Mouse (Mus musculus) lung, embryonic 15.5 days (tissue): Measurements from ENCODE around the gene Gpr87. TPM values are rescaled to one million over a fixed set of nuclear protein-coding genes. Genes with fewer than 3 reads are reported as not detected.

ENCODE experiments used
- ATAC-seq: fragments of 200-750 bp; cut with Nextera tagmentation; 2 replicates; pipeline ENCODE4 v1.8.0; 2017; ENCODE audit warnings: moderate number of reproducible peaks, borderline replicate concordance; ENCODE audit not compliant: low FRiP score, low TSS enrichment; ENCODE audit errors: extremely low read depth
- H3K27ac ChIP-seq: fragments of 300-500 bp; sonication (generic); 2 replicates; pipeline ENCODE4 v1.5.1; 2015; ENCODE audit warnings: moderate library complexity, mild to moderate bottlenecking, inconsistent platforms
- H3K27me3 ChIP-seq: fragments of 300-500 bp; sonication (generic); 2 replicates; pipeline ENCODE4 v1.6.1; 2015; ENCODE audit warnings: inconsistent platforms
- H3K36me3 ChIP-seq: fragments of 300-500 bp; sonication (generic); 2 replicates; pipeline ENCODE4 v1.6.1; 2015; ENCODE audit warnings: inconsistent platforms
- H3K4me1 ChIP-seq: fragments of 300-500 bp; sonication (generic); 2 replicates; pipeline ENCODE4 v1.6.1; 2015; ENCODE audit warnings: inconsistent platforms
- H3K4me2 ChIP-seq: fragments of 300-500 bp; sonication (generic); 2 replicates; pipeline ENCODE4 v1.6.1; 2015; ENCODE audit warnings: inconsistent platforms, mild to moderate bottlenecking, moderate library complexity
- H3K4me3 ChIP-seq: fragments of 300-500 bp; sonication (generic); 2 replicates; pipeline ENCODE4 v1.5.1; 2015; ENCODE audit warnings: mild to moderate bottlenecking, inconsistent platforms
- H3K9ac ChIP-seq: fragments of 300-500 bp; sonication (generic); 2 replicates; pipeline ENCODE4 v1.6.1; 2015; ENCODE audit warnings: inconsistent platforms
- H3K9me3 ChIP-seq: fragments of 300-500 bp; sonication (generic); 2 replicates; pipeline ENCODE4 v1.6.1; 2016; ENCODE audit warnings: inconsistent platforms
- WGBS: fragments of 180-500 bp; shearing (Covaris S2); methylation state at CpG from one replicate; pipeline ENCODE4 v1.1.7; 2015; 5-methylcytosine and 5-hydroxymethylcytosine counted together
- polyA plus RNA-seq: library from polyadenylated mRNA; unstranded; fragments of >200 nt; fragmentation: Nextera tagmentation; extraction: Ambion mirVana; gene quantifications from 2 replicates; pipeline ENCODE4 v1.2.1, GENCODE M21; 2015

Gpr87 gene
- polyA plus RNA-seq, 1 experiment from 2014 or later: 0.29 TPM

DNA sequence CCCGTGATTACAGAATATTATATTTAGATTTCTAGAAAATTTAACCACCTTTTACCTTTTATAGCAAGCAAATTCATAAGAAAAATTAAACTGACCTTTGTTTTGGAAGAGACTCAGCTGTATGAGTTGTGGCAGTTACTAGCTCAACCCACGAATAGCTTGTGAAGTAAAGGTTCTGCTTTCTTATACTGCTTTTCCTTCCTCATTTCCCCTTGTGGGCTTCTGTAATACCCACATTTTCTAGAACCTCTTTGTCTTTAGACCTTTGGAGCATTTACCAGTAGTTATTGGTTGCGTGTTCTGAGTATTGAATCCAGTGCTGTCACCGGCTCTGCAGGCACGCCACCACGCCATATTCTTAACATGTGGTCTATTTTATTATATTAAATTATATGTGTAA is 15.8 kb upstream of the Gpr87 start, which contains the start of gene P2ry13:
TSS of gene P2ry13 (minus strand) at position 156 of the 400 bp plus-strand sequence.
- Histone ChIP-seq H3K4me3 (no peak within 1 kb of the TSS), H3K9me3 (no peaks in the 10 kb centered on the region), H3K36me3 (no peaks in the 10 kb centered on the region), H3K9ac (no peak within 1 kb of the TSS), H3K4me2 (no peak within 1 kb of the TSS), H3K27ac (no peak within 1 kb of the TSS), H3K27me3 (no peaks in the 10 kb centered on the region), H3K4me1 (peaks cover 3% of the 10 kb centered on the region; the same call in 1 of the 2 replicates)
- no peak for ATAC-seq
- 86% methylated on average over 6 of the region's 6 CpGs for WGBS

DNA sequence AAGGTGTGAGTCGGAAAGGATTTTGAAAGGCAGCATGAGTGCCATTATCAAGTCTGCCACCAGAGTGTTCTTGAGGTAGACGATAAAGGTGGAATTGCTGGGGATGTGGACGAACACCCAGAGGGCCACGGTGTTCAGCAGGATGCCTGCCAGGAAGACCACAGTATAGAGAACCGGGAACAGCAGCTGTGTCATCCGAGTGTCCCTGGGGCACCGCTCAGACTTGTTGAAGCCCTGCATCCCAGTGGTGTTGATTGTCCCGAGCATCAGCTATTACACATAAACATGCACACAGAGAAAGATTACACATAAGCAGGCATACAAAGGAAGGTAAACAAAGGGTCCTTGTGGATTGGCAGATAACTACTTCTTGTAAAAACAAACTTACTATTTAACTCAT is 15.2 kb upstream of the Gpr87 start:
- WGBS: 57% methylated on average over 8 of the region's 8 CpGs
- no peaks in the 10 kb centered on the region for H3K27me3 ChIP-seq
- no peak for ATAC-seq

DNA sequence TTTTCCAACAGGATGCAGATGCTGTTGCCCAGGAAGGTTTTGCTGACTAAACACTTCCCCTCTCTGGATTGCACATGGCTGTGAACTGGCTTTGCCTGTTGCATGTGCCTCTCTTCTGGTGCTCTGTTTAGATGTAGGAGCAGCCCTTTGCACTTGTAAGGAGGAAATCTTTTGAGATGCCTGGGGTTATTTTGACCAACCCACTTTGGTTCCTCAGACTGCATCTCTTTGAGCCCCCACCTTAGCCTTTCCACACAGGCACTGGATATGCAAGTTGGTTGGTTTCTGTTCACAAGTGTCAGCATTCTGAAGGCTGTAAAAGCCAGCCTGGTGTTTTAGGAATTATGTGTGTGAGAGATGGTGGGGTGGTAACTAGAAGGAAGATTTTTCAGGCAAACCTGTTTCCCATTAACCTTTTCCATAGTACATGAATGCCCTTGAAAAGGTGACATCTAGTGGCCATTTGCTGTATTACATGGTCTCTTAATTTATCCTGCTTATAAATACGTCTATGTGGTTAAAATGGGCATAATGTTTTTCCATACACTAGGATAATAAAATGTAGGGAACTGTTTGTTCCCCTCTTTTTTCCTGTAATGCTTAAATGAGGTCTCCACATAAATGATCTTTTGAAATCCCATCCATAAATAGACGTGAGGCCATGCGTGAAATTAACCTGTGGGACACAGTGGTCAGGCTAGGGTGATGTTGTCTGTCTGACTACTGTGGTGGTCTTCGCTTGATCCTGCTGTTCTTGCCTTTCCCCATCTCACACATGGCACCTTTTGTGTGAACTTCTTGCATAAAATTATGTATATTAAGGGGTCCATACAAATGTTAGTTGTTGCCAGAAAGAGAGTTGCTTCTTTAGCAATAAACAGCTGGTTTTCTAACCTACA is 14.0 kb upstream of the Gpr87 start:
- Histone ChIP-seq H3K36me3 (no peaks in the 10 kb centered on the region), H3K27me3 (no peaks in the 10 kb centered on the region), H3K4me1 (peaks cover 20% of the 10 kb centered on the region), H3K4me3 (no peak overlapping the region), H3K9ac (no peak overlapping the region), H3K4me2 (no peak overlapping the region), H3K9me3 (no peaks in the 10 kb centered on the region), H3K27ac (no peak overlapping the region)
- WGBS: 60% methylated on average over 4 of the region's 4 CpGs
- peak; percentile 27; the same call in 1 of the 2 replicates for ATAC-seq

More for the DNA sequence above, 15.2 kb upstream of the Gpr87 start:
- Histone ChIP-seq H3K4me2 (no peak overlapping the region), H3K27ac (no peak overlapping the region), H3K4me1 (peaks cover 9% of the 10 kb centered on the region), H3K36me3 (no peaks in the 10 kb centered on the region), H3K9ac (no peak overlapping the region), H3K9me3 (no peaks in the 10 kb centered on the region), H3K4me3 (no peak overlapping the region)

DNA sequence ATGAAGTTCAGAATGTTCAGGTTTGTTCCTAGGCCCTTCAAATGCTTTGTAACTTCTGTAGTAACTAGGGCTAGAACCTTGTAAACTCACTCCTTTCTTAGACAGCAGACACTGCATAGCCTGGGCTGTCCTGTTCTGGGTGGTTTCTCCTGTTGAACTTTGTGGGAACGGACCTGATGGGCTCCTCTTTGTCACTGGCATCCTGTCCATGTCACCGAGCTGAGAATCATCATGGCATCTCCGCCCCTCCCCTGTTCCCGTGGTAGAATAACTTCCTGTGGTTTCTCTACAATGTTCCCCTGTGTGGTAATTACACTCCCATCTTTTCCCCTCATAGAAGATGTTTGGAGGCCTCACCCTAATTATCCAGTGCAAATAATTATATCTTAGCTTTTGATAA is 11.0 kb upstream of the Gpr87 start:
- Histone ChIP-seq H3K27ac (no peak overlapping the region), H3K9ac (no peak overlapping the region), H3K36me3 (no peaks in the 10 kb centered on the region), H3K4me2 (no peak overlapping the region), H3K9me3 (no peaks in the 10 kb centered on the region), H3K27me3 (no peaks in the 10 kb centered on the region), H3K4me1 (peaks cover 21% of the 10 kb centered on the region), H3K4me3 (no peak overlapping the region)
- ATAC-seq: no peak
- 79% methylated on average over 4 of the region's 4 CpGs for WGBS

DNA sequence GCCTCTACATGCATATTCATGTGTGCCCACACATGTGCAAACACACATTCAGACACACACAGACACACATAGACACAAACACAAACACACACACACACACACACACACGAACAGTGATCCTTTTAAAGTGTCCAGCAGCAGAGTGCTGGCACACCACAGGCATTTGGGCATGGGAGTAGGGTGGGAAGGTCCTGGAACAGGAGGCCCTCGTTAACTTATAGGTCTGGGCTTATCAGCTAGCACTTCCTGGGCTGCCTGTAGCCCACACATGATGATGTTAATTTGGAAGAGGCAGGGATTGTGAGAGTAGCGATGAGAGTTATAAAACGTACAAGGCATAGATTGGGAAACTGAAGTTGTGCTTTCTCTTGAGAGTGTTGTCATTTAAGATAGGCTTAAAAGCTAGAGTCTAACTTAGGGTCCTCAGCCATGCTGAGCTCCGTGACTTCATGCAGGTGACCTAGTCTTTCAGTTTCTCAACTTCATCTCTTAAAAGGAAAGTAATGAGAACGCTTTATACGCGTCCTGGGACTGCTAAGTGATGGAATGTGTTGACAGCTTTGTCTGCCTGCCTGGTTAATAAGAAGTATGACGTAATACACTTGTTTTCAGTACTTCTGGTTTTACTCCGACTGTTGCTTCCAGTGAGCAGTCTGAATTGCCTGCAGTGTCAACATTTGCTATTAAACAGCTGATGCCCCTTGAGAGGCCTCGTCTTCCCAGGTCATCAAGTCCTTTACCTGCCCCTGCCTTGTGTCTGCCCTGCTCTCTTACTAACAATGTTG is 10.0 kb upstream of the Gpr87 start:
- Histone ChIP-seq H3K27ac (peak overlapping the region; percentile 63; the same call in 1 of the 2 replicates), H3K4me3 (no peak overlapping the region), H3K9ac (no peak overlapping the region), H3K4me2 (no peak overlapping the region), H3K27me3 (no peaks in the 10 kb centered on the region), H3K9me3 (no peaks in the 10 kb centered on the region), H3K36me3 (no peaks in the 10 kb centered on the region), H3K4me1 (peaks cover 21% of the 10 kb centered on the region)
- WGBS: 29% methylated on average over 11 of the region's 11 CpGs
- ATAC-seq: peak; percentile 16; the same call in 1 of the 2 replicates

DNA sequence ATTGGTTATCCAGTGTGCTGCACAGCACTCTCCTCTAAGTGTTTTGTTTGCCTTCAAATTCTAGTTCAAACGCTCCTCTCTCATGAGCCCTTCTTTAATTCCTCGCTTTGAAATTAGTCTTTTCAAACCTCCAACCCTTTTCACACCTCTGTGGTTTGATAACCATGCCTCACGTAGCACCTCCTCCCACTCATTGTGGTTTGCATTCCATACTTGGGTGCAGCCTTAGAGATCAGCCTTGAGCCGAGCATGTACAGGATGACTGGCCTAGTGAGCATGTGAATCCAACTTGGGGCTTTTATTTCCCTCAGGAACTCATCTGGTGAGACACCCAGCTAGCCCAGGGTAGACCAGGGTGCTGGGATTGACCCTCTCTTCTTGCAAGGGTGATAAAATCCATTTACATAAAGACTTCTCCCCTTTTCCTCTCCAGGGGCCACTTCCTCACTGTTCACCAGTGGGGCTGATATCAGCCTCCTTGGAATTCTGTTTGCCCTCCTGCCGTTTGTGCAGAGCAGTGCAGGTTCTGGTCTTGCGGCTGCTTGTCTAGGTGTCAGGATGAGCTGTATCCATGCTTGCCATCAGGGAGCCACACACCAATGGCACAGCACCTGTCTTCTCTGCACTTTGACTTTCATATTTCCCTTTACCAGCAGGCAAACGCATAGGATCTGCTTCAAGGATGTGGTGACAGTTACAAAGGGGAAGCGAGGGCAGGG is 9.1 kb upstream of the Gpr87 start:
- no peaks in the 10 kb centered on the region for H3K36me3 ChIP-seq
- no peaks in the 10 kb centered on the region for H3K9me3 ChIP-seq
- no peak overlapping the region for H3K4me3 ChIP-seq
- 45% methylated on average over 8 of the region's 8 CpGs for whole genome bisulfite sequencing
- H3K27ac ChIP-seq: peak overlapping the region; percentile 63
- no peak overlapping the region for H3K9ac ChIP-seq
- H3K4me2 ChIP-seq: no peak overlapping the region
- H3K27me3 ChIP-seq: no peaks in the 10 kb centered on the region
- H3K4me1 ChIP-seq: peaks cover 21% of the 10 kb centered on the region
- ATAC-seq: peak; percentile 60; the same call in 1 of the 2 replicates

DNA sequence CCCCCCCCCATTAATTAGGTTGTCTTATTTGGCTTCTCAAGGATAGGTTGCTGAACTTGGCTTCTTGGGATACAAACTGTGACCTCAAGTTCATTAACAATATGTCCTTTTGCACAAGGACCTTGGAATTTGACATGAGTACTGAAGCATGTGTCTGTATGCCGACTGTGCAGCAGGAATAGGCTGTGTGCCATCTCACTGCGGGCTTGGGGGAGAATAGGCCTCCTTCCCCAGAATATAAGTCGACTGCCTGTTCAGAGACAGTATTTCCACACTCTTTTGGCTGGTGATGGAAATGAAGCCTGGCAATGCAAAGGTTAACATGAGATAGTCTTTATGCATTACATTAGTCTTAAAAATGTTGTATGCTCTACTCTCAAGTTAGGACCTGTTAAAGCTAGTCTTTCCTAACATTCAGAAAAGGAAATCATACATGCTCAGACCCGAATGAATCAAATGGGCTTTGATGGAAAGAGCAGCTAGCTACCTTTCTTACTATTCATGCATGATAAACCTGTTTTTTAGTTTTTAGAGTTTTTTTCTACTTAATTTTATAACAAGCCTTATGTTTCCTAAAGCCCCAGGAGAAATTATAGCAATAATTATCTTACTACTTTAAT is 2.5 kb upstream of the Gpr87 start:
- no peak overlapping the region for H3K4me2 ChIP-seq
- H3K9me3 ChIP-seq: no peaks in the 10 kb centered on the region
- no peak overlapping the region for H3K9ac ChIP-seq
- H3K4me1 ChIP-seq: no peaks in the 10 kb centered on the region
- no peak overlapping the region for H3K27ac ChIP-seq
- H3K4me3 ChIP-seq: no peak overlapping the region
- no peaks in the 10 kb centered on the region for H3K36me3 ChIP-seq
- H3K27me3 ChIP-seq: no peaks in the 10 kb centered on the region
- WGBS: 71% methylated on average over 4 of the region's 4 CpGs
- no peak for ATAC-seq

DNA sequence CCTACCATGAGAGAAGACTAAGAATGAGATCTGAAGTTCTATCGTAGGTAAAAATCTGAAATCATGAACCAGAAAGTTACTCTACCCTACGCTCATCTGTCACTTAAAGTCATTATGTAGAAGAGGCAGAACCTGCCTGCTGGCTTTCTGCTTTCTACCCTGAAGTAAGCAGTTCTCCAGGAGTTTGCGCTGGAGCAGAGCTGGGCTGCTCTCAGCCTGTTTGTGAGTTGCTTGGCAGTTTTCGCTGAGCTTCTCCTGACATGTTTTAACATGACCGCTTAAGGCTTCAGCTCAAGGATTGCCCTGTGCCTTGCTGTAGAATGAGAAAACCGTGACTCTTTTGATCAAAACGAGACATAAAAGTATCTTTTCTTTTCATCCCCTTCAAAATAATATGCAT is 805 bp downstream of the Gpr87 start:
- Histone ChIP-seq H3K27me3 (no peaks in the 10 kb centered on the region), H3K4me1 (no peaks in the 10 kb centered on the region), H3K9ac (no peak overlapping the region), H3K27ac (no peak overlapping the region), H3K4me2 (no peak overlapping the region), H3K9me3 (no peaks in the 10 kb centered on the region), H3K4me3 (no peak overlapping the region), H3K36me3 (no peaks in the 10 kb centered on the region)
- no peak for ATAC-seq
- 86% methylated on average over 7 of the region's 7 CpGs for WGBS

DNA sequence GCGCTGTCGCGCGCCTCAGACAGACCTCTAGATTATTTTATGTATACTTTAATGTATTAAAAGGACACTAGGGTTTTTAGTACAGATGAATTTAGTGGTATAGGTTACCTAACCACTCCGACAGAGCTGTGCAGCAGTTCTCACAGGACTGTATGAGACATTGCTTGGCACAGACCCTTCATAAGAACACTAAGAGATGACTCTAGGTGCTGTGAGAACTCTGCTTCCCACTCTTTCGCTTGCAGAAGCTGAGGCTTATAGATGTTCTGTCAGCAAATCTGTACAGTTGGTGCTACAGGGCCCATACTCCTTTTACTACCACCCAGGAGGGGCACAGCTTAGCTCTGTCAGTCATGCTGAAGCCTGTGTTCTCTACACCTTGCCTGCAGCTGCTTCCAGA is 3.2 kb downstream of the Gpr87 start:
- Histone ChIP-seq H3K27ac (no peak overlapping the region), H3K9me3 (no peaks in the 10 kb centered on the region), H3K9ac (no peak overlapping the region), H3K27me3 (no peaks in the 10 kb centered on the region), H3K36me3 (no peaks in the 10 kb centered on the region), H3K4me1 (no peaks in the 10 kb centered on the region), H3K4me3 (no peak overlapping the region), H3K4me2 (no peak overlapping the region)
- ATAC-seq: no peak
- WGBS: 93% methylated on average over 6 of the region's 6 CpGs

DNA sequence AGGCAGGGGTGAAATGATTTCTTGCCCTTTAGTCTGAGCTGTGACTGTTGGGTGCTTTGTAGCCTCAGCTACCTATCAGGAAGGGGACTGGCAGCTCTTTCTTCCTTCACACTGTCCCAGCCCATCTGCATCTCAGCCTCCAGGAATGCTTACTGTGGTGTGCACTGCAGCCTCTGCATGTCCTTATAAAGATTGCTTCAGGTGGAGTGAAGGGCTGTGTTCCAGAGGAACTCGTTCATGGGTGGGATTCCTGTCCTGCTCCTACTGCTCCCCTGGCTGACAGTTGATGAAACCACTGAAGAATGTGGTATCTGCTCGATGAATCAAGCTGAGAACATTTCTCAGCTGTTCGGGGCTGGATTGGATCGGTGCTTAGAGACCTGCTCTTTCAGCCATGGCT is 7.6 kb downstream of the Gpr87 start:
- H3K4me1 ChIP-seq: no peaks in the 10 kb centered on the region
- H3K9ac ChIP-seq: no peak overlapping the region
- H3K36me3 ChIP-seq: no peaks in the 10 kb centered on the region
- no peak overlapping the region for H3K27ac ChIP-seq
- H3K9me3 ChIP-seq: no peaks in the 10 kb centered on the region
- WGBS: 70% methylated on average over 4 of the region's 4 CpGs
- ATAC-seq: no peak
- H3K4me2 ChIP-seq: no peak overlapping the region
- no peaks in the 10 kb centered on the region for H3K27me3 ChIP-seq
- no peak overlapping the region for H3K4me3 ChIP-seq

DNA sequence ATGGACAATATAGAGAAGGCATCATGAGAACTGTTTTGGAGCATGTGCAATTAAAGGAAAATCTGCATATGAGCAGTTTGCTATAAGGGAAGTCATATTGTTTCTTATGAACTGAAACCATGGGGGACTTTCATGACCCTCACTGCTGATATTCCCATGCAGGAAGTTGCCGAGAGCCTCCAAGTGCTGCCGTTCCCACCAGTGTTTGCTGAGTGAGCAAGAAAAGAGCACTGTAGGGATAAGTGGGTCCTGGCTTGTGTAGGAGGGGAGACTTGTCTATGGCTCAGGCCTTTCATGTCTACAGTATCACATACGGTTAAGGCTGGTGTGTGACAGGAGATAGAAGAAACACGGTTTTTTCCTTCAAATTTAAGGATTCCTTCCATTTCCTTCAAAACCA is 9.2 kb downstream of the Gpr87 start:
- Histone ChIP-seq H3K9ac (no peak overlapping the region), H3K27me3 (no peaks in the 10 kb centered on the region), H3K36me3 (no peaks in the 10 kb centered on the region), H3K27ac (no peak overlapping the region), H3K4me1 (no peaks in the 10 kb centered on the region), H3K9me3 (no peaks in the 10 kb centered on the region), H3K4me3 (no peak overlapping the region), H3K4me2 (no peak overlapping the region)
- ATAC-seq: no peak
- WGBS: 52% methylated on average over 4 of the region's 4 CpGs
